Mouse (Mus musculus) intestine, embryonic 16.5 days (tissue): ENCODE data around the gene Lyl1. TPM values are rescaled to one million over a fixed set of nuclear protein-coding genes. Genes with fewer than 3 reads are reported as not detected.

Experiments
- ATAC-seq: fragments of 200-750 bp; cut with Nextera tagmentation; 2 replicates; pipeline ENCODE4 v1.8.0; 2017; ENCODE audit warnings: moderate TSS enrichment, moderate library complexity
- H3K27ac ChIP-seq: fragments of 300-500 bp; sonication (generic); 2 replicates; pipeline ENCODE4 v1.5.1; 2014; ENCODE audit warnings: mild to moderate bottlenecking, low read length
- H3K27me3 ChIP-seq: fragments of 300-500 bp; sonication (generic); replicated peaks from 2 replicates; pipeline ENCODE4 v1.6.1; 2014; ENCODE audit warnings: low read length, control low read depth, mixed read lengths; ENCODE audit not compliant: control insufficient read depth, insufficient read depth
- H3K36me3 ChIP-seq: fragments of 300-500 bp; sonication (generic); 2 replicates; pipeline ENCODE4 v1.6.1; 2014; ENCODE audit warnings: low read length, control low read depth; ENCODE audit not compliant: control insufficient read depth, insufficient read depth
- H3K4me1 ChIP-seq: fragments of 300-500 bp; sonication (generic); 2 replicates; pipeline ENCODE4 v1.6.1; 2014; ENCODE audit warnings: low read length, control low read depth, mixed read lengths; ENCODE audit not compliant: control insufficient read depth, insufficient read depth
- H3K4me2 ChIP-seq: fragments of 300-500 bp; sonication (generic); 2 replicates; pipeline ENCODE4 v1.6.1; 2014; ENCODE audit warnings: low read depth, low read length, control low read depth
- H3K4me3 ChIP-seq: fragments of 300-500 bp; sonication (generic); 2 replicates; pipeline ENCODE4 v1.5.1; 2014; ENCODE audit warnings: mild to moderate bottlenecking, low read length
- H3K9ac ChIP-seq: fragments of 300-500 bp; sonication (generic); 2 replicates; pipeline ENCODE4 v1.6.1; 2014; ENCODE audit warnings: low read depth, low read length
- H3K9me3 ChIP-seq: fragments of 300-500 bp; sonication (generic); 2 replicates; pipeline ENCODE4 v1.6.1; 2016; ENCODE audit warnings: low read length, control low read depth; ENCODE audit not compliant: control insufficient read depth
- WGBS: fragments of 180-500 bp; shearing (Covaris S2); extraction: QIAGEN DNeasy Blood & Tissue Kit; methylation state at CpG from one replicate; pipeline ENCODE4 v1.1.7; 2014; 5-methylcytosine and 5-hydroxymethylcytosine counted together
- polyA plus RNA-seq: library from polyadenylated mRNA; unstranded; fragments of >200 nt; fragmentation: Nextera tagmentation; extraction: Ambion mirVana; gene quantifications from 2 replicates; pipeline ENCODE4 v1.2.1, GENCODE M21; 2015

Gene Lyl1
- polyA plus RNA-seq, 1 experiment from 2014 or later: 5.0 TPM

DNA sequence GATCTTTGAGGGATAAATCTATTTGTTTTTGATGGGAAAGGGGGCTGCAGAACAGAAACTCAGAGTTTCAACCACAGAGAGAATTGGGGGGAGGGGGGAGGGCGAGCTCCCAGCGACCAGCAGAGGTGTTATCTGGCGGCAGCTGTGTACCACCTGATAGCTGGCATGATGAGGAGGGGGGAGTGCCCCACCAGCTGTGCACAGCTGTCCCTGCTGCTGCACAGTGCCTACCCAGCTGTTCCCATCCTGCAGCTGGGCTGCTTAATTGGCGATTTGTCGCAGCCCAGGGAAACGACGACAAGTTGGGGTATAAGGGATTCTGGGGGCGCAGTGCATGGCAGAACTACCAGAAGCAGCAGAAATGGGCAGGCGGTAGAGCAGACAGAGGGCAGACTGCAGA is 23.4 kb downstream of the Lyl1 start:
- no peak for ATAC-seq
- peak overlapping the region; percentile 40 for H3K9ac ChIP-seq
- H3K9me3 ChIP-seq: no peaks in the 10 kb centered on the region
- peaks cover 46% of the 10 kb centered on the region for H3K4me1 ChIP-seq
- no peaks in the 10 kb centered on the region for H3K27me3 ChIP-seq
- H3K27ac ChIP-seq: peak overlapping the region; percentile 92; the same call in 1 of the 2 replicates
- H3K4me3 ChIP-seq: no peak overlapping the region
- H3K4me2 ChIP-seq: no peak overlapping the region
- H3K36me3 ChIP-seq: no peaks in the 10 kb centered on the region
- 51% methylated on average over 9 of the region's 9 CpGs for WGBS

DNA sequence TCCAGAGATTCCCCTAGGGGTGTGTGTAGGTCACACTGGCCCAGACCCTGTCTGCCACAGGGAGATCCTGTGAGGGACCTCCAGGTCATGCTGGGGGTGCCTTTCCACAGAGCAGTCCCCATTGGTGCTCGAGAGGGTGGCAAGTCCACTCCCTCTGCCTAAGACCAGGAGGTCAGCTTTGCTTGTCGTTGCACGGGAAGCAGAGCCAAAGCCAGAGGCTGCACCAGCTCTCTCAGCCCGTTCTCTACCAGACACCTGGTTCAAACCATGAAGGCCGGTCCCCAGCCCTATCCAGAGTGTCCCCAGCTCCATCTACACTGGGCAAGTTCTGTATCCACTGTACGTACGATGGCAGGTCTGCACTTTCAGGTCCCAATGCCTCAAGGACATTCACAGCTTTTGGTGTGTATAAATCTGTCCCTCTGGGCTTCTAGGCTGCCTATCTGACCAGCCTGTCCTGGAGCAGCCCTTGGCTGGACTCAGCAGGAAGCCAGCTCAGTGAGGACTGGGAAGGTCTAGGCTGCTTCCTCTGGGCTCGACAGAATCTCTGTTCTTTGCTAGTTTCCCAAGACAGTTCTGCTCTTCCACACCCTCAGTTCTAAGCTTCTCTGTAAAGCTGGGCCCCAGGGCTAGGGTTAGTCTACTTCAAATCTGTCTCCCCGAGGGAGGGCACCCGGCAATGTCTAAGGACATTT is 24.1 kb downstream of the Lyl1 start:
- Histone ChIP-seq H3K27me3 (no peaks in the 10 kb centered on the region), H3K9ac (peak overlapping the region; percentile 40), H3K27ac (0 out of 2 replicates have a peak overlapping the region, but pooled peaks have one; percentile 32), H3K4me3 (no peak overlapping the region), H3K9me3 (no peaks in the 10 kb centered on the region), H3K36me3 (no peaks in the 10 kb centered on the region), H3K4me2 (no peak overlapping the region), H3K4me1 (peaks cover 47% of the 10 kb centered on the region)
- ATAC-seq: no peak
- whole genome bisulfite sequencing: 62% methylated on average over 10 of the region's 10 CpGs

DNA sequence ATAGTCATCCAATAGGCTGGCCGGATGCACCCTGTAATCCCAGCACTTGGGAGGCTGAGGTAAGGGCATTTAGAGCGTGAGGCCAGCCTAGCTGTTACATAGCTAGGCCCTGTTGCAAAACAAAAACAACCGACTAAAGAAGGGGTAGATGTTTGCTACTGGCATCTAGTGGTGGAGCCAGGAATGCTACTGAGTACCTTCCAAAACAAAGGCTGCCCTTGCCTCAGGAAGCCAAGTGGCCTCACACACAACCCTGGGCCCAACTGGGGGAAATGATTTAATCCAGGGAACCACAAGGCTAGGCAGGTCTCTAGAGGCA is 24.6 kb downstream of the Lyl1 start:
- H3K4me1 ChIP-seq: peaks cover 52% of the 10 kb centered on the region
- ATAC-seq: no peak
- no peaks in the 10 kb centered on the region for H3K27me3 ChIP-seq
- H3K27ac ChIP-seq: 0 out of 2 replicates have a peak overlapping the region, but pooled peaks have one; percentile 32
- H3K4me2 ChIP-seq: no peak overlapping the region
- H3K9me3 ChIP-seq: no peaks in the 10 kb centered on the region
- 40% methylated on average over 3 of the region's 3 CpGs for WGBS
- peak overlapping the region; percentile 17; the same call in 1 of the 2 replicates for H3K9ac ChIP-seq
- no peak overlapping the region for H3K4me3 ChIP-seq
- no peaks in the 10 kb centered on the region for H3K36me3 ChIP-seq

DNA sequence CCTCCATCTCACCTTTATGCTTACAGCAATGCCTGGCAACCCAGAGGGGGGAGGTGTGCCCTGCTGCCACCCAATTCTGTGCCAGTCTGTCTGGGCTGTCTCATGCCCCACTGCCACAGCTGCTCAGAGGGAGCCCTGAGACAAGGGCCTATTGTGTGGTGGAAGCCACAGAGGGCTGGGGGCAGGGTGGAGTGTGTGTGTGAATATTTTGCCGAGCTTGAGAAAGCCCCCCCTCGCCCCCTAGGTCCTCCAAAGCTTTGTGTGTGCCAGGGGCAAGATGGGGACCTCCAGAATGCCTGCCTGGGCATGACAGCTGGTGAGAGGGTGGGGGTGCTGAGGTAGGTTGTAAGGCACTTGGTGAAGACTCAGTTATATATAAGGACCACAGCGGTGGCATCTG is 27.2 kb downstream of the Lyl1 start:
- WGBS: 71% methylated on average over 3 of the region's 3 CpGs
- no peak overlapping the region for H3K27ac ChIP-seq
- no peak overlapping the region for H3K4me3 ChIP-seq
- peaks cover 56% of the 10 kb centered on the region for H3K4me1 ChIP-seq
- ATAC-seq: no peak
- H3K36me3 ChIP-seq: no peaks in the 10 kb centered on the region
- no peak overlapping the region for H3K4me2 ChIP-seq
- H3K9me3 ChIP-seq: no peaks in the 10 kb centered on the region
- no peaks in the 10 kb centered on the region for H3K27me3 ChIP-seq
- H3K9ac ChIP-seq: no peak overlapping the region

DNA sequence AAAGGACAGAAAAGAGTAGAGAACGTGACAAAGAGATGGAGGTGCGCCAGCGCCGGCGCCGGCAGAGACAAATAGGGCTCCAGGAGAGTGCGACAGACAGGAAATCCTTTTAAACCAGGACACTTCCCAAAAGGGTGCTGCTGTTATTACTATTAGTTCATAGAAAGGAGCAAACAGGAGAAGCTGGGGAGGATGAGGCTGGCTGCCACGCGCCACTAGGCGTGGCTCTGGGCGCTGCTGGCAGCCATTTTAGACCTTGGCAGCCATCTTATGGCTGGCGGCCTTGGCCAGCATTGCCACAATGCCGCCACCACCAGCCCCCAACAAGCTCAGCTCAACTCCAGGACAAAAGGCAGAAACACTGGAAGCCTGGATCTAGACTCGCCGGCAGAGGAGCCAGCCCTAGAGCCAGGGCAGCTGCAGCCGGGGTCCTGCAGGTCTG is 28.7 kb downstream of the Lyl1 start:
- Histone ChIP-seq H3K27me3 (no peaks in the 10 kb centered on the region), H3K9ac (no peak overlapping the region), H3K36me3 (no peaks in the 10 kb centered on the region), H3K4me3 (no peak overlapping the region), H3K4me2 (no peak overlapping the region), H3K27ac (no peak overlapping the region), H3K4me1 (peaks cover 42% of the 10 kb centered on the region), H3K9me3 (no peaks in the 10 kb centered on the region)
- no peak for ATAC-seq
- WGBS: 86% methylated on average over 16 of the region's 16 CpGs

DNA sequence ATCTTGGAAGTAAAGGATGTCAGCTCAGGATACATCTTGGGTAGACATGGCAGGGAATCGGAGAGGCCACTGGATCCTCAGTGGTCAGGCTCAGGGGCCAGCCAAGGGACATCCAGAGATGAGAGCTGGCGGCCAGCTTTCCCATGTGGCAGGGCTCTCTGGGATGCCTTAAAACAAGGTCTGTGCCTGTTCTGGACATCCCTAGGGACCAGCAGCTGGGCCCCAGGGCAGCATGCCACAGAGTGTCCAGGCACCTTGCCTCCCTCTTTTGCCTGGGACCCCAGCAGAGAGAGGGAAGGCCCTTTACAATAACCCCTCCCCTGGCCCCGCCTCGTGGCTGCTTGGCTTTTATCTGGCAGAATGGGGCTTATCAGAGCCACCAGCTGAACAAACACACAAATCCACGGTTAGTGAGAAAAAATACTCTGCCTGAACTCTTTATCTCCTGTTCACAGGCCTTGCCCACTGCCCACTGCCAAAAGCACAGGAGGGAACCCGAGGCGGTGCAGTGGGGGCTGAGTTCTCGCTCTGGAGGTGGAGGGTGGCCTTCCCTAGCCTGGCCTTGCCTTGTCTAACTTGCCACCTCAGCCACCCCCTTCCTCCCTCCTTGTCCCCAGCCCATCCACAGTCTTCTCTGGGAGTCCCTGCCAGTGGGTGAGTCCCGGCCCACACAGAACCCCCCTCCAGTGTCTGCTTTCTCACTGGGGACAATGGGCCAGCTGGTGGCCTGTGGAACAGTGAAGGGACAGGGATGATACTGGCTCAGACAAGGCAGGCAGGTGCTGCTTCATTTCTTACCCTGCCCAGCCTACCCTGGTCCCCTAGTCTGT is 29.5 kb downstream of the Lyl1 start:
- 41% methylated on average over 9 of the region's 9 CpGs for whole genome bisulfite sequencing
- peak; percentile 72 for ATAC-seq
- H3K27me3 ChIP-seq: no peaks in the 10 kb centered on the region
- H3K4me3 ChIP-seq: no peak overlapping the region
- H3K27ac ChIP-seq: peak overlapping the region; percentile 50; the same call in 1 of the 2 replicates
- peak overlapping the region; percentile 51; the same call in 1 of the 2 replicates for H3K9ac ChIP-seq
- H3K9me3 ChIP-seq: no peaks in the 10 kb centered on the region
- peaks cover 36% of the 10 kb centered on the region for H3K4me1 ChIP-seq
- H3K36me3 ChIP-seq: no peaks in the 10 kb centered on the region
- no peak overlapping the region for H3K4me2 ChIP-seq

DNA sequence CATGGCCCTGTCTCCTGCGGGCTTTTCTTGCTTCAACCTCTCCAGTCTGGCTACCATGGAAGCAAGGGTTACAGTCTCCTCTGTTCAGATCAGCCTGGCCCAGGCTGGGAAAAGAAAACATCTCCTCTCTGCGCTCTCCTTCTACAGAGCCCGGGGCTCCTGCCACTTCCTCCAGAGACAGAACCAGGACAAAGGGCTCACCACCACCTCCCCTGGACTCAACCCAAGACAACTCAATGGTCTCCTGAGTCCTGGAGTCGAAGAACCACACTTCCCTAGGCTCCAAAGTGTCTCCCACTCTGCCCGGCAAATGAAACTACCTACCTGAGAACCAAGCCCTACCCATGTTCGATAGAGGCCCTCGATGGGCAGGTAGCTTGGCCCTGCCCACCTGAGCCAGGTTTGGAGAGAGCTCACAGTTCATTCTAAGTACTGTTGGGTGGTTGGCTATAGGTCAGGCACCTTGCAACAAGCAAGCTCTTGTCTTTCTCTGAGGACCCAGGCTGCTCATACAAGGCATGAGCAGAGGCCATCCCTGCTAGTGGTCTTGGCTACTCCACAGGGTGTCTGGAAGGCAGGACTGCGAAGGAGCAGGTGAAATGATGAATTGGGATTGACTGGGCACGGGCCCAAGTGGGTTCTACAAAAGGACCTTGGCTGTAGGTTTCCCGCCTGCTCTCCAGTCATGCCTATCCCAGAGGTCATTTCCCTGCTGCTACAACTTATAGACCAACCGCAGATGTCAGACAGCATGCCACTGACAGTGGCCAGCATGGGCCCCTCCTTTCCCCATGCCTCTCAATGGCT is 30.3 kb downstream of the Lyl1 start:
- ATAC-seq: 0 out of 2 replicates have a peak, but pooled peaks have one; percentile 19
- WGBS: 60% methylated on average over 11 of the region's 11 CpGs
- 0 out of 2 replicates have a peak overlapping the region, but pooled peaks have one; percentile 50 for H3K27ac ChIP-seq
- no peak overlapping the region for H3K4me3 ChIP-seq
- H3K4me1 ChIP-seq: peaks cover 32% of the 10 kb centered on the region
- H3K4me2 ChIP-seq: no peak overlapping the region
- H3K9me3 ChIP-seq: no peaks in the 10 kb centered on the region
- H3K27me3 ChIP-seq: 0 out of 2 replicates have a peak, but pooled peaks cover 5% of the 10 kb centered on the region
- peak overlapping the region; percentile 51; the same call in 1 of the 2 replicates for H3K9ac ChIP-seq
- H3K36me3 ChIP-seq: no peaks in the 10 kb centered on the region

DNA sequence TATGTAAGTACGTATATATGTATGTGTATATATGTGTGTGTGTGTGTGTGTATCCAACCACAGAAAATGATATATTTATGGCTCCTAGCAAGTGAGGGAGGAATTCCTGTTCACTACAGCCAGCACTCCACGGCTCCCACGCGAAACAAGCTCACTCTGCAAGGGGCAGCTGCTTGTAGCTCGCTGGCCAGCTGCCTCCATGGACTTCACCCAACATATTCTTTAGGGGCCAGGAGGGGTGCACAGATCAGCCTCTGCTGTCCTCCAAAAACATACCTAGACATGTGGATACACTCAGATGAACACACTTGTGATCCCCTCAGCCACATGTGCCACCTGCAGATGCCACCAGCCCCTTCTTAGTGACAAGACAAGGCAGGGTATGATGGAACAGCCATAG is 31.3 kb downstream of the Lyl1 start:
- Histone ChIP-seq H3K27me3 (0 out of 2 replicates have a peak, but pooled peaks cover 5% of the 10 kb centered on the region), H3K36me3 (no peaks in the 10 kb centered on the region), H3K27ac (0 out of 2 replicates have a peak overlapping the region, but pooled peaks have one; percentile 21), H3K4me3 (no peak overlapping the region), H3K4me2 (no peak overlapping the region), H3K9ac (peak overlapping the region; percentile 25; the same call in 1 of the 2 replicates), H3K4me1 (peaks cover 32% of the 10 kb centered on the region), H3K9me3 (no peaks in the 10 kb centered on the region)
- ATAC-seq: no peak
- 60% methylated on average over 5 of the region's 5 CpGs for WGBS

DNA sequence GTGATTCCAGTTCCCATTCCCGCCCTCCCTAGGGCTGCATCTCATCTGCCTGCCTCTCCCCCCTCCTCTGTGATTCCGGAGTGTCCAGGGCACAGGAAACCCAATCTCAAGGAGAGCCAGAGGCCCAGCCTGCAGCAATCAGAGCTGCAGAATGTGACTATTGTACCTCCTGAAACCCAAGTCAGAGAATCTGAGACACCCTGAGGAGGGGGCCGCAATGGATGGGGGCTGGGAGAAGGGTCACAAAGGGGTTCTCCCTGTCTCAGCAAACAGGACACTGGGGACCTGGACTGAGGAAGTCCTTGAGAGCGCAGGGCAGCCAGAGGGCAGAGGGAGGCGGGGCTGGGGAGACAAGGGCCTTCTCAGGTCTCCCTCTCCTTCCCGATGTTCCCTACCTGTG is 31.7 kb downstream of the Lyl1 start:
- no peak overlapping the region for H3K4me3 ChIP-seq
- ATAC-seq: no peak
- 0 out of 2 replicates have a peak overlapping the region, but pooled peaks have one; percentile 6 for H3K27ac ChIP-seq
- H3K9ac ChIP-seq: peak overlapping the region; percentile 25
- peaks cover 36% of the 10 kb centered on the region for H3K4me1 ChIP-seq
- 0 out of 2 replicates have a peak, but pooled peaks cover 8% of the 10 kb centered on the region for H3K27me3 ChIP-seq
- no peak overlapping the region for H3K4me2 ChIP-seq
- H3K9me3 ChIP-seq: no peaks in the 10 kb centered on the region
- 48% methylated on average over 6 of the region's 6 CpGs for WGBS
- H3K36me3 ChIP-seq: no peaks in the 10 kb centered on the region
